Mouse (Mus musculus) C3H10T1/2 (cell line): Measurements from ENCODE around the gene Ppm1m. TPM values are rescaled to one million over a fixed set of nuclear protein-coding genes. Genes with fewer than 3 reads are reported as not detected.

Experiments
- polyA plus RNA-seq, 2 experiments: library from polyadenylated mRNA; unstranded; fragments of >200 nt; fragmentation: generic; extraction: Trizol; gene quantifications; one replicate each; pipeline ENCODE4 v1.2.1; 2012; ENCODE audit warnings: missing spikeins in 2 of 2

The Ppm1m gene
- 10 to 100 TPM; 39.9 to 40.6 TPM for polyA plus RNA-seq

DNA sequence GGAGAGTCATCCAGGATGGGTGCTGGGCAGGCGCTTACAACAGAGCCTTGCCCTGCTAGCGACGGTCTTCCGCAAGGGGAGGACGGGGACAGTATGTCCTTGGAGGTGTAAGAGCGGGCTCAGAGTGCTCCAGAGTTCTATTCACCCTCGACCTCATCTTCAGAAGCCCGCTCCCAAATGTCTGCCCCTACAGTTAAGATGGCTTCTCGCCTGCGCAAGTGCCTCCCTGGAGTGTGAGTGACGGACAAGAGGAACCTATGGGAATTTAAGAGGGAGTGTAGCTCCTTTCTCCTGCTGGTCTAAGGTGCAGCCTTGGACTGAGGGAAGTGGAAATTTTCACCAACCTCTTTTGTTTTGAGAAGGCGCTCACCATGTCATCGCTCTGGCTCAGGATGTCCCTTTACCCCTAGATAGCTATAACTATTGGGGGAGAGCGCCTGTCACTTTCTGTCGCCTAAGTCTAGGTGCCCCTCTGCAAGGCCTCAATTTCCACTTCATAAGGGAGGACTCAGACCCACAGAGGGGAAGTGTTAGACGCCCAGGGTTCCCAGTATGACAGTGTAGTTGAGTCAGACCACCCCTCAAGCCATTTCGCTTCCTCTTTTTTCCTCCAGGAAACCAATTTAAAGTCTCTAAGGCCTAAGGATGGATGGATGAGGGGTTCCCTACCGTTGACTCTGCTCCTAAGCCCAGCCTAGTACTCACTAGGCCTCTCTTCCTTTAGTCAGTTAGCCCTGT, at the start of gene Ppm1m:
Ppm1m (minus strand) TSS at position 212 of the 738 bp plus-strand sequence.

DNA sequence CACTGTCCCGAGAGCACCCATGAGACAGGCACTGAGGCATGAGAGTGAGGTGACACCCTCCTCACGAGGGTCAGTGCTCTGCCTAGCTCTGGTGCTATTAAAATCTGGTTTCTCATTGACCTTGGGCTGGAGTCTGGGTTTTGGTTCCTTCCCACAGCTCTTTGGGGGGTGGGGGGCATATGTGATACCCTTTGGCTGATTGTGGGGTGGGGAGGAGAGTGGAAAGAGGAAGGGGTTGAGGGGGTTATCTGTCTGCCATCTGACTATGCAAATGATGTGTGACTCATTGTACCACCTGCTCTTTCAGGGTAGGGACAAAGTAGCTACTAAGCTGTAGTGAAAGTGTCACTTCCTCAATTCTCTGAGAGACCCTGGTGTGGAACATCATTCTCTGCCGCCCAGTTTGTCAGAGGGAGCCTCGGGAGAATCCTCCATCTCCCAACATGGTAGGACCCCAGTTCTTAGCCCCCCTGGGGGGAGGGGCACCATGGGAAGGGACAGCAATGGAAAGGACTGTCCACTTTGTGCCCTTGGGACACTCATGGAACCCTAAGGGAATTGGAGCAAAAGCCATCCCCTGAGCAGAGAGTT, 22.8 kb upstream of the Ppm1m start, which contains the start of gene Tlr9:
Tlr9 (plus strand) TSS at position 338 of the 591 bp plus-strand sequence.

GRCm38 (mm10) chr9:106202819-106203636, 3.5 kb upstream of the Ppm1m start, which contains the start of gene Twf2:
Gene Twf2, plus strand, starts transcription at chr9:106203108.

GRCm38 (mm10) chr9:106170556-106171345, 28.8 kb downstream of the Ppm1m start, which contains the start of gene Wdr82:
Gene Wdr82, plus strand, starts transcription at chr9:106170928.

DNA sequence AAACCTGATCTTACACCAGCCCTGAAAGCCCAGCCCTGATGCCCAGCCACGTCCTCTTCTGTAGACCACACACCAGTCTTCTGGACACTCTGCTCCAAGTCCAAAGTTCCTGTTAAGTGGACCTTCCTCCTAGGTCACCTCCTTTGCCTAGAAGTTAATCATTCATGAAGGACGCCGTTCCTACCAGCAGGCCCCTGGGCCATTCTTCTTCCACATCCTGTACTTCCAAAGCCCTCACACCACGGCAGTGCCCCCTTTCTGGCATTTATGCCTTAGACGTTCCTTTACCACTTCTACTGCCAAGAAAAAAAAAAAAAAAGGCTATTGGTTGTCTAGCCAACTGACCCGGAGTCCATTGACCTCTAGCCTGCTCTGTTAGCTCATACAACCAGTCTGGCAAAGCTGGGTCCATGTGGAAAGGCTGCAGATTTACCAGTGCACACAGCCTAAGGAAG, 41.5 kb downstream of the Ppm1m start, which contains the start of gene Glyctk:
Glyctk (minus strand) TSS at position 102 of the 455 bp plus-strand sequence.

Other genes with a start within 250 kb of the Ppm1m start
- gene Col6a5, start 239.1 kb downstream of the Ppm1m start, polyA plus RNA-seq: not detected
- under 1 TPM; 0.06 TPM for gene Col6a4, start 103.0 kb downstream of the Ppm1m start, polyA plus RNA-seq
- gene Glyctk, start 41.6 kb downstream of the Ppm1m start, polyA plus RNA-seq: 1 to 10 TPM in 1 of 2 experiments, under 1 TPM in 1; 0.71 to 1.6 TPM
- gene Wdr82, start 28.8 kb downstream of the Ppm1m start, polyA plus RNA-seq: 10 to 100 TPM in 1 of 2 experiments, 1 to 10 TPM in 1; 8.1 to 38.8 TPM
- 10 to 100 TPM; 51.5 to 59.3 TPM for gene Twf2, start 3.4 kb upstream of the Ppm1m start, polyA plus RNA-seq
- gene Tlr9, start 22.9 kb upstream of the Ppm1m start, polyA plus RNA-seq: not detected
- gene Alas1, start 48.9 kb upstream of the Ppm1m start, polyA plus RNA-seq: 10 to 100 TPM; 17.3 to 67.5 TPM
- gene Poc1a, start 81.3 kb upstream of the Ppm1m start, polyA plus RNA-seq: 10 to 100 TPM; 16.9 to 35.1 TPM
- gene Dusp7, start 168.9 kb upstream of the Ppm1m start, polyA plus RNA-seq: 10 to 100 TPM in 1 of 2 experiments, 1 to 10 TPM in 1; 2.0 to 12.1 TPM
- gene Rpl29, start 229.7 kb upstream of the Ppm1m start, polyA plus RNA-seq: 100 to 1,000 TPM in 1 of 2 experiments, 10 to 100 TPM in 1; 59.4 to 106 TPM
- gene Acy1, start 238.6 kb upstream of the Ppm1m start, polyA plus RNA-seq: 10 to 100 TPM; 20.4 to 31.4 TPM
- 10 to 100 TPM; 25.4 to 55.1 TPM for gene Abhd14b, start 247.7 kb upstream of the Ppm1m start, polyA plus RNA-seq
- gene Abhd14a, start 247.9 kb upstream of the Ppm1m start, polyA plus RNA-seq: 10 to 100 TPM; 20.7 to 21.6 TPM